Mouse (Mus musculus) midbrain, postnatal 0 days (tissue): ENCODE measurements at regions not wholly inside any gene's neighbourhood (a gene's known extent, or its start where the extent isn't known, plus 50 kb on each side); places are given as distances from the start of the nearest gene placed in this dataset.

Experiments
- ATAC-seq: fragments of 200-750 bp; cut with Nextera tagmentation; 2 replicates; pipeline ENCODE4 v1.8.0; 2017; ENCODE audit warnings: moderate number of reproducible peaks, mild to moderate bottlenecking, moderate TSS enrichment, moderate library complexity; ENCODE audit not compliant: low FRiP score
- DNase-seq: peaks from one replicate; pipeline ENCODE4 v3.0.0-alpha.2; 2015; ENCODE audit warnings: low spot score
- H3K27ac ChIP-seq: fragments of 300-500 bp; sonication (generic); 2 replicates; pipeline ENCODE4 v1.5.1; 2014; ENCODE audit warnings: low read depth, mild to moderate bottlenecking, low read length, mixed read lengths
- H3K27me3 ChIP-seq: fragments of 300-500 bp; sonication (generic); 2 replicates; pipeline ENCODE4 v1.6.1; 2014; ENCODE audit warnings: low read length, control low read depth, mixed read lengths; ENCODE audit not compliant: insufficient read depth
- H3K36me3 ChIP-seq: fragments of 300-500 bp; sonication (generic); 2 replicates; pipeline ENCODE4 v1.6.1; 2014; ENCODE audit warnings: low read length, control low read depth, mixed read lengths; ENCODE audit not compliant: insufficient read depth
- H3K4me1 ChIP-seq: fragments of 300-500 bp; sonication (generic); 2 replicates; pipeline ENCODE4 v1.6.1; 2014; ENCODE audit warnings: mild to moderate bottlenecking, control low read depth, antibody characterized with exemption, low read length, mixed read lengths; ENCODE audit not compliant: insufficient read depth
- H3K4me2 ChIP-seq: fragments of 300-500 bp; sonication (generic); 2 replicates; pipeline ENCODE4 v1.6.1; 2014; ENCODE audit warnings: low read depth, mild to moderate bottlenecking, low read length, mixed read lengths; ENCODE audit not compliant: poor library complexity, severe bottlenecking
- H3K4me3 ChIP-seq: fragments of 300-500 bp; sonication (generic); 2 replicates; pipeline ENCODE4 v1.5.1; 2014; ENCODE audit warnings: low read depth, mild to moderate bottlenecking, low read length, moderate library complexity
- H3K9ac ChIP-seq: fragments of 300-500 bp; sonication (generic); replicated peaks from 2 replicates; pipeline ENCODE4 v1.6.1; 2014; ENCODE audit warnings: mild to moderate bottlenecking, low read length, moderate library complexity, mixed read lengths; ENCODE audit not compliant: poor library complexity, severe bottlenecking
- H3K9me3 ChIP-seq: fragments of 300-500 bp; sonication (generic); 2 replicates; pipeline ENCODE4 v1.6.1; 2016; ENCODE audit warnings: low read length, control low read depth
- CTCF ChIP-seq: IDR thresholded peaks from 2 replicates; pipeline ENCODE4 v1.5.1; 2016; ENCODE audit warnings: antibody characterized with exemption, mild to moderate bottlenecking
- WGBS: fragments of 180-500 bp; shearing (Covaris S2); extraction: QIAGEN DNeasy Blood & Tissue Kit; methylation state at CpG from one replicate; pipeline ENCODE4 v1.1.7; 2014; 5-methylcytosine and 5-hydroxymethylcytosine counted together

GRCm38 (mm10) chr1:149463930-149464329 is 497.2 kb downstream of the Pla2g4a start:
- H3K9ac ChIP-seq, result no peak overlapping the region
- H3K4me3 ChIP-seq, result no peak overlapping the region
- no peaks in the 10 kb centered on the region for H3K27me3 ChIP-seq
- peak; percentile 73; the same call in 1 of the 2 replicates for ATAC-seq
- no peaks in the 10 kb centered on the region for H3K9me3 ChIP-seq
- H3K36me3 ChIP-seq, result no peaks in the 10 kb centered on the region
- no peak for TF ChIP-seq CTCF
- no peaks in the 10 kb centered on the region for H3K4me1 ChIP-seq
- no peak overlapping the region for H3K27ac ChIP-seq
- peak; percentile 2 for DNase-seq
- H3K4me2 ChIP-seq, result no peak overlapping the region

GRCm38 (mm10) chr1:149449801-149450493 is 511.1 kb downstream of the Pla2g4a start:
- DNase-seq, result peak; percentile 76

GRCm38 (mm10) chr1:149448516-149448915 is 512.6 kb downstream of the Pla2g4a start:
- Histone ChIP-seq H3K36me3 (no peaks in the 10 kb centered on the region), H3K27ac (no peak overlapping the region), H3K9me3 (no peaks in the 10 kb centered on the region), H3K4me1 (no peaks in the 10 kb centered on the region), H3K4me3 (no peak overlapping the region), H3K9ac (no peak overlapping the region), H3K4me2 (no peak overlapping the region), H3K27me3 (no peaks in the 10 kb centered on the region)
- no peak; the same call in 1 of the 2 replicates for ATAC-seq
- TF ChIP-seq CTCF, result no peak
- WGBS, result 74% methylated on average over 5 of the region's 5 CpGs
- DNase-seq, result peak; percentile 52

More at GRCm38 (mm10) chr1:149449801-149450493, 511.1 kb downstream of the Pla2g4a start:
- no peak overlapping the region for H3K9ac ChIP-seq
- no peak for TF ChIP-seq CTCF
- H3K9me3 ChIP-seq, result no peaks in the 10 kb centered on the region
- WGBS, result 74% methylated on average over 2 of the region's 2 CpGs
- no peaks in the 10 kb centered on the region for H3K36me3 ChIP-seq
- H3K4me1 ChIP-seq, result no peaks in the 10 kb centered on the region
- H3K4me2 ChIP-seq, result no peak overlapping the region
- no peak for ATAC-seq
- H3K27ac ChIP-seq, result no peak overlapping the region
- H3K27me3 ChIP-seq, result no peaks in the 10 kb centered on the region
- no peak overlapping the region for H3K4me3 ChIP-seq

DNA sequence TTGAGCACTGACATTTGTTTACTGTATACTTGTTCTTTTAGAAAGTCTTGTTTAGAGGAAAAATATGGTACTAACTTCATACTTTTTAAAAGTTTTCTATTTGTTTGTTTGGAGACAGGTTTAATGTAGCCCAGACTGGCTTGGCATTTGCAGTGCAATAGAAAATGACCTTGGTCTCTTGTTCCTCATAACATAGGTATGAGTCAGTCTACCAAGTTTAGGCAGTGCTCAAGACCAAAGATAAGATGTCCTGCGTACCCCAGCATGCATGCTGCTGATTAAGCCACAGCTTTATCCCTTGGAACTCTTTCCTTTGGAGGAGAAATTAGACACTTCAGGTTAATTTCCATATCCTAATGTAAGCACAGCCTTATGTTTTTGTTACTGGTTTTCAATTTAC is 550.1 kb downstream of the Pla2g4a start:
- ATAC-seq, result no peak
- Histone ChIP-seq H3K9ac (no peak overlapping the region), H3K4me2 (no peak overlapping the region), H3K27ac (no peak overlapping the region), H3K36me3 (no peaks in the 10 kb centered on the region), H3K4me3 (no peak overlapping the region), H3K4me1 (no peaks in the 10 kb centered on the region), H3K9me3 (no peaks in the 10 kb centered on the region), H3K27me3 (no peaks in the 10 kb centered on the region)
- WGBS, result 84% methylated on average over 1 of the region's 1 CpGs
- no peak for DNase-seq
- no peak for TF ChIP-seq CTCF

DNA sequence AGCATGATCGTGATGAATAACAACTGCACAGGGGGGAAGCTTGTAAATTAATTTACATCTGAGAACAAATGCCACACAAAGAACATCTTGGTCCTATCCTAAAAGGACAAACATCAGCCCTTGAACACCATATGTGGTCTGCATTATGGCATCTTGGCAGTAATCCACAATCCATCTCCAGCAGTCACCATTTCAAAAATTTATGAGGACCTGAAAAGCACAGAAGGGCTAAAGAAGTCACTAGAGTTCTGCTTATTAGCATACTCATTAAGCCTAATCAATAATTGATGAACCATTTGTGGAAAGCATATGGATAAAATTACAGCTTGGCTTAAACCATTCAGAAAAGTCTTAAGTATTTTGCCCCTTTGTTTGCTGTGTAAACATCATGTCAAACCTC is 555.7 kb downstream of the Pla2g4a start:
- H3K4me3 ChIP-seq, result no peak overlapping the region
- ATAC-seq (no peak; the same call in 1 of the 2 replicates), DNase-seq (peak; percentile 51)
- no peak overlapping the region for H3K9ac ChIP-seq
- H3K36me3 ChIP-seq, result no peaks in the 10 kb centered on the region
- H3K27me3 ChIP-seq, result no peaks in the 10 kb centered on the region
- no peaks in the 10 kb centered on the region for H3K4me1 ChIP-seq
- H3K4me2 ChIP-seq, result no peak overlapping the region
- no peaks in the 10 kb centered on the region for H3K9me3 ChIP-seq
- no peak for TF ChIP-seq CTCF
- no peak overlapping the region for H3K27ac ChIP-seq
- WGBS, result 38% methylated on average over 1 of the region's 1 CpGs

DNA sequence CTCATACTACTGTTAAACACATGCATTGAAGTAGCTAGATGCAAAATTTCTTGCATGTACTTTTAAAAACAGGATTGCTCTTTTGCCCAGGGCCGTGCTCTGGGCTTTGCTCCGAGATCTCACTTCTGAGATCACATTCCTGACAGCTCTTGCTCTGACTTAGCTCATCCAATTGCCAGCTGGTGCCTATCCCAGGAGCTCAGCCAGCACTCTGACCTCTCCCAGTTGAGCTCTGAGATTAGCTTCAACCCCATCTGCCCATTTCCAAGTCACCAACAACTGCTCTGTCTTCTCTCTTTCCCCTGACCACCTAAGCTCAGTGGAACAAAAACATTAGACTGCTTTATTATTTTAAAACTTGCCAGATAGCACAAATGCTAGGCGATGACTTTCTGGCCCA is 572.4 kb downstream of the Pla2g4a start:
- peak; percentile 44 for DNase-seq
- Histone ChIP-seq H3K27me3 (no peaks in the 10 kb centered on the region), H3K4me2 (no peak overlapping the region), H3K9ac (no peak overlapping the region), H3K27ac (no peak overlapping the region), H3K4me1 (no peaks in the 10 kb centered on the region), H3K36me3 (no peaks in the 10 kb centered on the region), H3K9me3 (no peaks in the 10 kb centered on the region), H3K4me3 (no peak overlapping the region)
- ATAC-seq, result no peak
- no peak for TF ChIP-seq CTCF
- WGBS, result 79% methylated on average over 3 of the region's 3 CpGs
